Mouse (Mus musculus): Measurements from ENCODE around the gene Ptrh1.

- TF ChIP-seq CTCF (IDR thresholded peaks at IDR 0.05; ENCODE audit: low read depth) (no peak), EP300 (IDR thresholded peaks at IDR 0.05; ENCODE audit: low read depth) (no peak)
Measured at GRCm38 (mm10) chr2:32739311-32739710, 36.3 kb upstream of the Ptrh1 start.

Data from liver, embryonic 14.5 days (tissue).